Mouse (Mus musculus) kidney, adult 18-20 months (tissue): ENCODE measurements at regions not wholly inside any gene's neighbourhood (a gene's known extent, or its start where the extent isn't known, plus 50 kb on each side); places are given as distances from the start of the nearest gene placed in this dataset.

Experiments
- DNase-seq: peaks from one replicate; pipeline ENCODE4 v3.0.0; 2021

GRCm38 (mm10) chr19:28095620-28096019, 84.7 kb upstream of the Rfx3 start:
- no peak for DNase-seq

GRCm38 (mm10) chr19:28092252-28092651, 81.3 kb upstream of the Rfx3 start:
- DNase-seq: no peak

GRCm38 (mm10) chr19:28087607-28088546, 76.9 kb upstream of the Rfx3 start:
- no peak for DNase-seq

GRCm38 (mm10) chr19:28070386-28070785, 59.4 kb upstream of the Rfx3 start:
- no peak for DNase-seq
